Mouse (Mus musculus): ENCODE data around the gene Nat8l.

DNA sequence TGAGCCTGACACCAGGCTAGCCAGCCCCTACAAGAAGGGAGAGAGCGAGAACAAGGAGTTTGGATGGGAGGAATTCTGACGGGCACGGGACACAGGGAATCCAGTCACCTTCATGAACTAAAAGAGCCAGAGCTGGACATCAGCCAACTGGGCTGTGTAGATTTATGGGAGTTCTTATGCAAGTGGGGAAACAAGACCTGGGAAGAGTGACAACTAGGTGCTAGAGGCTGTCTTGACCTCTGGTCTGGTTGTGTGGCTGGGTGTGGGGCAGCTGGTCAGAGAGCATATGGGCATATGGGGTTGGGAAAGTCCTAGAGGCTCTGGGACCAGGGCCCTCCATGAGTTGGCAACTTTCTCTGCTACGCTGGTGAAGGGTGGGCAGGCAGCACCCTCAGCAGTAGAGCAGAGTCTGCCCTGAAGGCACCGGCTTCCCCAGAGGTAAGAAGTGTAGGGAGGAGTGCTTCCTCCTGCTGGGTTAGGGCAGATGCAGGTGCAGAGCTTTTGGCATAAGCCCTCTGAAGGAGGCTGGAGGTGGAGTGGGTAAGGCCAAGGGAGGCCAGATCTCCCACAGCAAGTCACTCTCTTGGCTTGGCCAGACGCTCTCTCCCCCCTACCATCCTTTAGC, 3.8 kb downstream of the Nat8l start:
- TF ChIP-seq CTCF (IDR thresholded peaks at IDR 0.05; ENCODE audit: control insufficient read depth, insufficient read depth, low read length) (no peak), POLR2A (IDR thresholded peaks at IDR 0.05; ENCODE audit: borderline replicate concordance, control insufficient read depth, low read depth, low read length) (no peak)
